Mouse (Mus musculus) lung, embryonic 16.5 days (tissue): ENCODE data around the gene Gfi1. TPM values are rescaled to one million over a fixed set of nuclear protein-coding genes. Genes with fewer than 3 reads are reported as not detected.

Source experiments
- ATAC-seq: fragments of 200-750 bp; cut with Nextera tagmentation; 2 replicates; pipeline ENCODE4 v1.8.0; 2017; ENCODE audit warnings: low read depth, mild to moderate bottlenecking, moderate library complexity
- H3K27ac ChIP-seq: fragments of 300-500 bp; sonication (generic); 2 replicates; pipeline ENCODE4 v1.5.1; 2014; ENCODE audit warnings: mild to moderate bottlenecking, control low read depth, low read length
- H3K27me3 ChIP-seq: fragments of 300-500 bp; sonication (generic); 2 replicates; pipeline ENCODE4 v1.6.1; 2014; ENCODE audit warnings: low read depth, low read length, mixed read lengths; ENCODE audit not compliant: control insufficient read depth, insufficient read depth
- H3K36me3 ChIP-seq: fragments of 300-500 bp; sonication (generic); 2 replicates; pipeline ENCODE4 v1.6.1; 2014; ENCODE audit warnings: low read length; ENCODE audit not compliant: control insufficient read depth, insufficient read depth
- H3K4me1 ChIP-seq: fragments of 300-500 bp; sonication (generic); replicated peaks from 2 replicates; pipeline ENCODE4 v1.6.1; 2014; ENCODE audit warnings: low read length, mixed read lengths; ENCODE audit not compliant: control insufficient read depth, insufficient read depth
- H3K4me2 ChIP-seq: fragments of 300-500 bp; sonication (generic); 2 replicates; pipeline ENCODE4 v1.6.1; 2014; ENCODE audit warnings: low read depth, low read length, control low read depth
- H3K4me3 ChIP-seq: fragments of 300-500 bp; sonication (generic); 2 replicates; pipeline ENCODE4 v1.5.1; 2014; ENCODE audit warnings: mild to moderate bottlenecking, low read length, control low read depth
- H3K9ac ChIP-seq: fragments of 300-500 bp; sonication (generic); 2 replicates; pipeline ENCODE4 v1.6.1; 2014; ENCODE audit warnings: low read length, control low read depth
- H3K9me3 ChIP-seq: fragments of 300-500 bp; sonication (generic); 2 replicates; pipeline ENCODE4 v1.6.1; 2016; ENCODE audit warnings: low read length; ENCODE audit not compliant: control insufficient read depth
- WGBS: fragments of 180-500 bp; shearing (Covaris S2); extraction: QIAGEN DNeasy Blood & Tissue Kit; methylation state at CpG from one replicate; pipeline ENCODE4 v1.1.7; 2014; 5-methylcytosine and 5-hydroxymethylcytosine counted together
- polyA plus RNA-seq: library from polyadenylated mRNA; unstranded; fragments of >200 nt; fragmentation: Nextera tagmentation; extraction: Ambion mirVana; gene quantifications from 2 replicates; pipeline ENCODE4 v1.2.1, GENCODE M21; 2015

Gfi1 gene
- polyA plus RNA-seq, 1 experiment from 2014 or later = 0.31 TPM

DNA sequence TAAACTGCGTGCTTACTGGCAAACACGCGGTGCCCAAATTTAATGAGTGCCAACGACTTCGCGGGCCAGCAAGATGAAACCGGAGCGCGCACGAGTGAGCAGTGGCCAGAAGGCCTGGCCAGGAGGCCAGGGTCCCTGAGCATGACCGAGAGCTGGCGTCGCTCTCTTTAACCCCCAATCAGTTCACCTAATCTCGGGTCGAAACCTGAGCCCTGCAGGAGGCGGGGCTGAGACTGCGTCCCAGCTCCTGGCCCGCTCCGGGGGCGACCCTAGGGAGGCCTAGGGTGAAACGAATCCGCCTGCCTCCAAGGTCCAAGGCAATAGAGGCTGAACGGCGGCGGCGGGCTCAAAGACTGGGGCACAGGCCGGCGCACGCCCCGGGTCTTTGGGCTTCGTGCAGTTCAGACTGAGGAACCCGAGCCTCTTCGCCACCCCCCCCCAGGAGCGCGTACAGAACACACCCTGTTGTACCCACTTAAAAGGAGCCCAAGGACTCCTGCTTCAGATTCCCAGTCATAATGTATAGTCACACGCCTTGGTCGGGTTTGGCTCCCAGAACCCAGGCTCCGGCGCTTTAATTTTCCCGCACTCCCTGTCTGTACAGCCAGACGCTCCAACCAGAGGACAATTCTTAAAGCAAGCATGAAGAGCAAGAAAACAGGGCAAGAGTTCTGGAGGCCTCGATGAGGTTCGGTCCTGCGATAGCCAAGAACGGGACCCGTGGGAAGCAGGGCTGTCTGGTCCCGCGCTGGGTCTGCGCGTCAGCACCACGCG, 988 bp downstream of the Gfi1 start:
- WGBS = under 1% methylated on average over 52 of the region's 52 CpGs
- peaks cover 56% of the 10 kb centered on the region for H3K4me1 ChIP-seq
- H3K27me3 ChIP-seq = peaks cover 84% of the 10 kb centered on the region
- no peak for ATAC-seq
- peak overlapping the region; percentile 41 for H3K4me3 ChIP-seq
- H3K9me3 ChIP-seq = no peaks in the 10 kb centered on the region
- no peak overlapping the region for H3K9ac ChIP-seq
- H3K27ac ChIP-seq = no peak overlapping the region
- peak overlapping the region; percentile 50 for H3K4me2 ChIP-seq
- no peaks in the 10 kb centered on the region for H3K36me3 ChIP-seq

GRCm38 (mm10) chr5:107723541-107724511, 2.0 kb downstream of the Gfi1 start:
- H3K27ac ChIP-seq = no peak overlapping the region
- H3K4me1 ChIP-seq = peaks cover 57% of the 10 kb centered on the region
- H3K9me3 ChIP-seq = no peaks in the 10 kb centered on the region
- H3K36me3 ChIP-seq = no peaks in the 10 kb centered on the region
- 2% methylated on average over 49 of the region's 49 CpGs for WGBS
- H3K9ac ChIP-seq = no peak overlapping the region
- peak overlapping the region; percentile 50 for H3K4me2 ChIP-seq
- peak; percentile 24; the same call in 1 of the 2 replicates for ATAC-seq
- peak overlapping the region; percentile 41 for H3K4me3 ChIP-seq
- H3K27me3 ChIP-seq = peaks cover 81% of the 10 kb centered on the region

DNA sequence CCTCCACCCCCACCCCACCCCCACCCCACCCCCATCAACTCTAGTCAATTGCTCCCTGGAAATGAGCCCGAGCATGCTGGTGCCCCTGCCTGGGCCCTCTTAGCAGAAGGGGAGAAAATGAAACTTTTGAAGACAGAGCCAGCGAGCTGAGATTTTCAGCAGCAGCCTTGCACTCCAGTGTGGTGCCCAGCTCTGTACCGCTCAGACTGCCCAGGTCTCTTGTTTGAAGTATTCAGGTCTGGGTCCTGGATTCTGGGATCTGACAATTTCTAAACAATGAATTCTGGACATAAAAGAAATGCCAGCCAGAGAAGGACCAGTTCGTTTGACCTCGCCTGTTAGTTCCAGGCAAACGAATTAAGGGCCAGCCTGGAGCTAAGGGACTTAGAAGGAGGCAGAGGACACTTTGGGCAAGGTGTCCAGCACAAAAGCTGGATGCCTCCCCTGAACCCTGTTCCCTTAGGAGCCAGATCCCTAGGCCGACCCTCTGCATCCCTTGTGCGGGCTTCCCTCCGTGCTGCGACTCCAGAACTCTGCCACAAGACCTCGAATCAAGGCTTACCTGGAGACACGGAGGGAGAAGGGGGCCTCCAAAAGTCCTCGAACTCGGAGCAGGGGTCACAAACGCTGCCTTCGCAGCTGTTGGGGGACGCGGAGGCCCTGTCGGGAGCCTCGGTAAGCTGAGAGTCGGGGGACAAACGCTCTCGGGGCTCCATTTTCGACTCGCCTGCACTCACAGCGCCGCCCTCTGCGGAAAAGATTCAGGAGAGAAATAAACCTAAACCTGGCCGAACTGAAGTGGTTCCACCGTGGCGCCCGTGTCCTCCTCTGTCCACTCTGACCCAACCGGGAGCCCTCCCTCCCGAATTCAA, 2.9 kb downstream of the Gfi1 start:
- peaks cover 57% of the 10 kb centered on the region for H3K4me1 ChIP-seq

DNA sequence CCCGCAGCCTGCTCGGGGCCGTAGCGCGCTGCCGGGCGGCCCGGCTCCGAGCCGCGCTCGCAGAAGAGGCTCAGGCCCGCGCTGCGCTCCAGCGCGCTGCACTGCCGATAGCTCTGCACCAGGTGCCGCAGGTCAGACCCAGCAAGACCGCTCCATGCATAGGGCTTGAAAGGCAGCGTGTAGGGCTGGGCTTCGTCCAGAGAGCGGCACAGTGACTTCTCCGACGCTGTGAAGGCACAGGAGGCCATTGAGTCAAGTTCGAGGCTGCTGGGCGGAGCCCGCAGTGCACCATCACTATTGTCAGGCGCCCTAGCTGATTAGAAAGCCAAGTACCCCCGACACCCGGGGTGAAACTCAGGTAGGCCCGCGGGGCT, 4.2 kb downstream of the Gfi1 start:
- H3K27me3 ChIP-seq = peaks cover 78% of the 10 kb centered on the region
- no peaks in the 10 kb centered on the region for H3K36me3 ChIP-seq
- H3K4me3 ChIP-seq = peak overlapping the region; percentile 42
- 1% methylated on average over 33 of the region's 33 CpGs for WGBS
- no peak overlapping the region for H3K27ac ChIP-seq
- H3K4me1 ChIP-seq = peaks cover 56% of the 10 kb centered on the region
- no peak overlapping the region for H3K9ac ChIP-seq
- H3K9me3 ChIP-seq = no peaks in the 10 kb centered on the region
- ATAC-seq = peak; percentile 13; the same call in 1 of the 2 replicates
- peak overlapping the region; percentile 56 for H3K4me2 ChIP-seq

More for the DNA sequence above, 2.9 kb downstream of the Gfi1 start:
- peak overlapping the region; percentile 41 for H3K4me3 ChIP-seq
- H3K27ac ChIP-seq = no peak overlapping the region
- 3% methylated on average over 34 of the region's 34 CpGs for WGBS
- H3K36me3 ChIP-seq = no peaks in the 10 kb centered on the region
- peaks cover 77% of the 10 kb centered on the region for H3K27me3 ChIP-seq
- H3K4me2 ChIP-seq = peak overlapping the region; percentile 50
- ATAC-seq = no peak
- no peak overlapping the region for H3K9ac ChIP-seq
- H3K9me3 ChIP-seq = no peaks in the 10 kb centered on the region

DNA sequence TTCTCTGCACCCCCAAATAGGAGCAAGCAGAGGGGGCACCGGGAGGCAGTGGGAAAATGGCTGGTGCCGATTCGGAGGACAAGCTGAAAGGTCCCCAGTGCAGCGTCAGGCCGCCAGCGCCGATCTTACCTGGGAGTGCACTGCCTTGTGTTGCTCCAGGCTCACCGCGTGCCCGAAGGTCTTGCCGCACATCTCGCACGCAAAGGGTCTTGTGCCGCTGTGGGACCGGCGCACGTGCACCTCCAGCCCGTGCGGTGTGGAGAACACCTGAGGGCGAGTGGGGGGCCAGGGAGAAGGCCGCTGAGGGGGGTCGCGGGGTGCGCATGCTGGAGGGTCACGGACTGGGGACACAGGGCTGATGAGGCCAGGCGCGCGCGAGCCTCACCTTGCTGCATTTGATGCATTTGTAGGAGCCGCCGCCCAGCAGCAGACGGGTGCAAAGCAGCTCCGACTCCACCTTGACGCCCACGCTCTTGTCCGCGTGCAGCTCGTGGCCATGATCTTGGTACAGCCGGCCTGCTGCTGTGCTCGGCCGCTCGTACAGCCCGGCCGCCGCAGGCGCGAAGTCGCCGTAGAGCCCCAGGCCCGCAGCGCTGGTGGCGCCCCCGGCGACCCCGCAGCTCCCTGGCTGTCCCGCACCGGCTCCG, 4.7 kb downstream of the Gfi1 start:
- no peak overlapping the region for H3K9ac ChIP-seq
- H3K27me3 ChIP-seq = peaks cover 72% of the 10 kb centered on the region
- no peaks in the 10 kb centered on the region for H3K9me3 ChIP-seq
- H3K4me3 ChIP-seq = peak overlapping the region; percentile 42
- no peaks in the 10 kb centered on the region for H3K36me3 ChIP-seq
- 0 out of 2 replicates have a peak, but pooled peaks have one; percentile 3 for ATAC-seq
- H3K27ac ChIP-seq = no peak overlapping the region
- peak overlapping the region; percentile 56 for H3K4me2 ChIP-seq
- 1% methylated on average over 52 of the region's 58 CpGs for WGBS
- peaks cover 51% of the 10 kb centered on the region for H3K4me1 ChIP-seq

DNA sequence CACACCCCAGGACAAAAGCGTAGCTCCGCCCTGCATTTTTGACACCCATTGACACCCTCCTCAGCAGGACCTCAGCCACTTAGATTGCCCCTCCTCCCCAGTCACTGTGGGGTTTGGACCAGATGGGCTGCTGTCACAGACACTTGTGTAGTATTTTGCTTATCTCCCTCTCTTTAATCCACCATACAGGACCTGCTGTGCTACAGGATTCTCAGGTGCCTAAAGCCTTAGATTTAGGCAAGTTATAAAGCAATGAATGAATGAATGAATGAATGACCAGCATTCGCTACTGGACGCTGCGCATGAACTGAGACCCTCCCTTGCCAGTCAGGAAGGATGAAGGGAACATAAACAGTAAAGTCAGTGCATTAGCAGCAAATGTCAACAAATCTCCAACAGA, 5.3 kb downstream of the Gfi1 start:
- H3K4me2 ChIP-seq = peak overlapping the region; percentile 56
- peak; percentile 26; the same call in 1 of the 2 replicates for ATAC-seq
- H3K4me1 ChIP-seq = peaks cover 45% of the 10 kb centered on the region
- no peak overlapping the region for H3K9ac ChIP-seq
- no peak overlapping the region for H3K4me3 ChIP-seq
- no peaks in the 10 kb centered on the region for H3K36me3 ChIP-seq
- no peaks in the 10 kb centered on the region for H3K9me3 ChIP-seq
- peaks cover 66% of the 10 kb centered on the region for H3K27me3 ChIP-seq
- no peak overlapping the region for H3K27ac ChIP-seq
- WGBS = 2% methylated on average over 5 of the region's 5 CpGs

- 10% methylated on average over 1 of the region's 1 CpGs for WGBS
- Histone ChIP-seq H3K27me3 (peaks cover 59% of the 10 kb centered on the region), H3K36me3 (no peaks in the 10 kb centered on the region), H3K9ac (no peak overlapping the region), H3K4me1 (peaks cover 38% of the 10 kb centered on the region), H3K9me3 (no peaks in the 10 kb centered on the region), H3K27ac (no peak overlapping the region), H3K4me2 (no peak overlapping the region), H3K4me3 (no peak overlapping the region)
- peak; percentile 53; the same call in 1 of the 2 replicates for ATAC-seq
Measured at GRCm38 (mm10) chr5:107719786-107720185, 6.0 kb downstream of the Gfi1 start.

GRCm38 (mm10) chr5:107719209-107719608, 6.6 kb downstream of the Gfi1 start:
- Histone ChIP-seq H3K9ac (no peak overlapping the region), H3K36me3 (no peaks in the 10 kb centered on the region), H3K27ac (no peak overlapping the region), H3K4me1 (peaks cover 34% of the 10 kb centered on the region), H3K4me2 (no peak overlapping the region), H3K27me3 (peaks cover 55% of the 10 kb centered on the region), H3K9me3 (no peaks in the 10 kb centered on the region), H3K4me3 (no peak overlapping the region)
- WGBS = 16% methylated on average over 3 of the region's 3 CpGs
- no peak for ATAC-seq
